Mouse (Mus musculus): ENCODE results near the gene Bckdk.

- no peak for TF ChIP-seq EP300 (IDR thresholded peaks at IDR 0.05; ENCODE audit: insufficient read depth, low read depth, low read length)
- no peak for TF ChIP-seq CTCF (IDR thresholded peaks at IDR 0.05)
Observed at GRCm38 (mm10) chr7:127952864-127953581, 49.1 kb downstream of the Bckdk start.
